ENCODE assay signal across 10 mouse cellular contexts in genomic region chr14:15438096-15438484, GRCm38 (mm10). TPM values are rescaled to one million over a fixed set of nuclear protein-coding genes. Genes with fewer than 3 reads are reported as not detected.
A peak's percentile ranks its signal among the peaks of the same experiment; 100 is the strongest.
DNase-seq lines count a peak whose midpoint lies in the region; ATAC-seq lines count a peak whose summit lies in the region.
"Had no signal": no experiment of that assay in that cellular context is flagged by ENCODE, and none has a peak within 500 bp of the region (broad histone marks: within the 10 kb centered on the region; RNA-seq: fewer than 3 reads in every experiment).

No protein-coding gene starts in this region.

- DNase-seq in adrenal gland, postnatal 10 days, result peak; percentile 11
- DNase-seq in adrenal gland, postnatal 14 days, result no peak
- peak; percentile 23 for DNase-seq in thymus, postnatal 4 days
- no peak for DNase-seq in thymus, postnatal 0 days (ENCODE audit: low spot score)
- no peak for DNase-seq in hindbrain, embryonic 10.5 days (ENCODE audit: low spot score)
- no peak for DNase-seq in limb, embryonic 11.5 days (ENCODE audit: low spot score)
- DNase-seq in right cerebral cortex, adult 2 months (ENCODE audit: low spot score in 2 of 2), result peak; percentile 33 to 44
- no peak for DNase-seq in T-cell, adult 2 months (ENCODE audit: low spot score)

- ATAC-seq in limb, embryonic 11.5 days (ENCODE audit: insufficient number of reproducible peaks, low FRiP score, low TSS enrichment, low read depth), result peak; percentile 38; the same call in 1 of the 2 replicates

- peak overlapping the region; percentile 68 for H3K4me3 ChIP-seq in hindbrain, embryonic 10.5 days
- peak overlapping the region; percentile 52 for H3K4me3 ChIP-seq in limb, embryonic 11.5 days (ENCODE audit: low read depth, low read length)

- WGBS in hindbrain, embryonic 10.5 days, result under 1% methylated on average over 11 of the region's 11 CpGs
- WGBS in limb, embryonic 11.5 days, result 0% methylated on average over 11 of the region's 11 CpGs

- no peaks in the 10 kb centered on the region for H3K36me3 ChIP-seq in hindbrain, embryonic 10.5 days
- no peaks in the 10 kb centered on the region for H3K36me3 ChIP-seq in limb, embryonic 11.5 days (ENCODE audit: control insufficient read depth, insufficient read depth, low read length)

- peaks cover 38% of the 10 kb centered on the region for H3K27me3 ChIP-seq in hindbrain, embryonic 10.5 days (ENCODE audit: insufficient read depth, poor library complexity, severe bottlenecking)
- H3K27me3 ChIP-seq in limb, embryonic 11.5 days (ENCODE audit: control insufficient read depth, insufficient read depth, low read length), result 0 out of 2 replicates have a peak, but pooled peaks cover 2% of the 10 kb centered on the region

- H3K4me1 ChIP-seq in hindbrain, embryonic 10.5 days (replicated peaks), result peaks cover 21% of the 10 kb centered on the region; the same call in 1 of the 2 replicates
- 0 out of 2 replicates have a peak, but pooled peaks cover 5% of the 10 kb centered on the region for H3K4me1 ChIP-seq in limb, embryonic 11.5 days (ENCODE audit: control insufficient read depth, insufficient read depth, low read length)

- H3K4me2 ChIP-seq in limb, embryonic 11.5 days (ENCODE audit: low read depth, severe bottlenecking), result peak overlapping the region; percentile 93

- H3K27ac ChIP-seq in hindbrain, embryonic 10.5 days, result peak overlapping the region; percentile 84
- H3K27ac ChIP-seq in limb, embryonic 11.5 days (replicated peaks; ENCODE audit: low read depth, low read length), result no peak overlapping the region

- peak overlapping the region; percentile 63 for H3K9ac ChIP-seq in limb, embryonic 11.5 days (ENCODE audit: low read length)

- H3K9me3 ChIP-seq in hindbrain, embryonic 10.5 days, result no peaks in the 10 kb centered on the region
- no peaks in the 10 kb centered on the region for H3K9me3 ChIP-seq in limb, embryonic 11.5 days (ENCODE audit: control insufficient read depth, low read length)
- H3K9me3 ChIP-seq: megakaryocyte, embryonic 14.5 days had no signal

RNA-seq across cellular contexts. Expression of gene Lrrc3b, which starts 0.7 kb away (rescaled TPM):
- 1 to 10 TPM; 5.5 to 8.4 TPM for total RNA-seq in adrenal gland, postnatal 10 days (2021)
- total RNA-seq in adrenal gland, postnatal 14 days (2021), result 7.4 and 7.5 TPM in 2 replicates
- 1.5 and 1.7 TPM in 2 replicates for polyA plus RNA-seq in thymus, postnatal 0 days (2015; fragmentation: Nextera tagmentation; extraction: Ambion mirVana)
- 1.5 TPM in 2 replicates for polyA plus RNA-seq in hindbrain, embryonic 10.5 days (2016; fragmentation: Nextera tagmentation; extraction: Ambion mirVana)
- polyA plus RNA-seq in limb, embryonic 11.5 days (2014; fragmentation: Nextera tagmentation; extraction: Ambion mirVana), result 1.1 and 2.0 TPM in 2 replicates
- total RNA-seq: common myeloid progenitor, adult 5-6 weeks had no signal

Comparison
In these comparisons a context has a peak if more than half of its experiments do, and no peak if none do; other contexts are left out.
1. DNase-seq: peak in adrenal gland, postnatal 10 days (single experiment), thymus, postnatal 4 days (single experiment) and right cerebral cortex, adult 2 months (2 of 2); none in adrenal gland, postnatal 14 days (single experiment), thymus, postnatal 0 days (single experiment), hindbrain, embryonic 10.5 days (single experiment), limb, embryonic 11.5 days (single experiment) and T-cell, adult 2 months (single experiment).